Mouse (Mus musculus): ENCODE measurements at regions not wholly inside any gene's neighbourhood (a gene's known extent, or its start where the extent isn't known, plus 50 kb on each side); places are given as distances from the start of the nearest gene placed in this dataset.

GRCm38 (mm10) chr12:79883651-79884050 lies 229.2 kb downstream of the Zfp36l1 start:
- DNase-seq (ENCODE audit: low spot score in 2 of 2): no peak

GRCm38 (mm10) chr12:79880751-79881261 lies 232.0 kb downstream of the Zfp36l1 start:
- DNase-seq (ENCODE audit: low spot score in 2 of 2): no peak

GRCm38 (mm10) chr12:79880346-79880745 lies 232.5 kb downstream of the Zfp36l1 start:
- no peak for DNase-seq (ENCODE audit: low spot score in 2 of 2)

- DNase-seq (ENCODE audit: low spot score in 2 of 2): no peak
These were observed 232.9 kb downstream of the Zfp36l1 start for GRCm38 (mm10) chr12:79879918-79880273.

- DNase-seq (ENCODE audit: low spot score in 2 of 2): no peak
These were observed 233.5 kb downstream of the Zfp36l1 start for GRCm38 (mm10) chr12:79879093-79879917.

- DNase-seq (ENCODE audit: low spot score in 2 of 2): no peak
These were observed 234.1 kb downstream of the Zfp36l1 start for GRCm38 (mm10) chr12:79878766-79879092.

- no peak for DNase-seq (ENCODE audit: low spot score in 2 of 2)
These were observed 234.7 kb downstream of the Zfp36l1 start for GRCm38 (mm10) chr12:79878163-79878562.

- no peak for DNase-seq (ENCODE audit: low spot score in 2 of 2)
These were observed 238.5 kb downstream of the Zfp36l1 start for GRCm38 (mm10) chr12:79874333-79874732.

- no peak for DNase-seq (ENCODE audit: low spot score in 2 of 2)
These were observed 247.6 kb downstream of the Zfp36l1 start for GRCm38 (mm10) chr12:79865179-79865552.

- DNase-seq (ENCODE audit: low spot score in 2 of 2): no peak
These were observed 248.3 kb downstream of the Zfp36l1 start for GRCm38 (mm10) chr12:79864346-79865178.
